Mouse (Mus musculus) liver, embryonic 11.5 days (tissue): ENCODE results near the gene Gm45837. TPM values are rescaled to one million over a fixed set of nuclear protein-coding genes. Genes with fewer than 3 reads are reported as not detected.

Source experiments
- ATAC-seq: fragments of 200-750 bp; cut with Nextera tagmentation; replicated peaks from 2 replicates; pipeline ENCODE4 v1.8.0; 2017; ENCODE audit warnings: moderate number of reproducible peaks, mild to moderate bottlenecking, moderate TSS enrichment, moderate library complexity; ENCODE audit not compliant: low FRiP score
- DNase-seq: peaks from one replicate; pipeline ENCODE4 v3.0.0-alpha.2; 2017; ENCODE audit warnings: low spot score
- H3K27ac ChIP-seq: fragments of 300-500 bp; sonication (generic); 2 replicates; pipeline ENCODE4 v1.5.1; 2014; ENCODE audit warnings: mild to moderate bottlenecking, low read depth, low read length, control low read depth
- H3K27me3 ChIP-seq: fragments of 300-500 bp; sonication (generic); replicated peaks from 2 replicates; pipeline ENCODE4 v1.6.1; 2014; ENCODE audit warnings: low read length, mixed read lengths; ENCODE audit not compliant: control insufficient read depth, insufficient read depth
- H3K36me3 ChIP-seq: fragments of 300-500 bp; sonication (generic); 2 replicates; pipeline ENCODE4 v1.6.1; 2014; ENCODE audit warnings: mild to moderate bottlenecking, low read length, moderate library complexity, mixed read lengths; ENCODE audit not compliant: control insufficient read depth, insufficient read depth
- H3K4me1 ChIP-seq: fragments of 300-500 bp; sonication (generic); replicated peaks from 2 replicates; pipeline ENCODE4 v1.6.1; 2014; ENCODE audit warnings: low read length, mixed read lengths; ENCODE audit not compliant: control insufficient read depth, insufficient read depth
- H3K4me2 ChIP-seq: fragments of 300-500 bp; sonication (generic); 2 replicates; pipeline ENCODE4 v1.6.1; 2014; ENCODE audit warnings: mild to moderate bottlenecking, control low read depth, moderate library complexity
- H3K4me3 ChIP-seq: fragments of 300-500 bp; sonication (generic); 2 replicates; pipeline ENCODE4 v1.5.1; 2014; ENCODE audit warnings: low read depth, low read length, control low read depth
- H3K9ac ChIP-seq: fragments of 300-500 bp; sonication (generic); 2 replicates; pipeline ENCODE4 v1.6.1; 2014; ENCODE audit warnings: low read depth, low read length, control low read depth
- H3K9me3 ChIP-seq: fragments of 300-500 bp; sonication (generic); 2 replicates; pipeline ENCODE4 v1.6.1; 2016; ENCODE audit warnings: low read length, inconsistent platforms, mixed read lengths; ENCODE audit not compliant: control insufficient read depth
- WGBS: fragments of 180-500 bp; shearing (Covaris S2); extraction: QIAGEN DNeasy Blood & Tissue Kit; methylation state at CpG from one replicate; pipeline ENCODE4 v1.1.7; 2014; 5-methylcytosine and 5-hydroxymethylcytosine counted together
- polyA plus RNA-seq: library from polyadenylated mRNA; unstranded; fragments of >200 nt; fragmentation: Nextera tagmentation; extraction: Ambion mirVana; gene quantifications from 2 replicates; pipeline ENCODE4 v1.2.1, GENCODE M21; 2014

Gene Gm45837
- polyA plus RNA-seq, 1 experiment from 2014 or later, result not detected

DNA sequence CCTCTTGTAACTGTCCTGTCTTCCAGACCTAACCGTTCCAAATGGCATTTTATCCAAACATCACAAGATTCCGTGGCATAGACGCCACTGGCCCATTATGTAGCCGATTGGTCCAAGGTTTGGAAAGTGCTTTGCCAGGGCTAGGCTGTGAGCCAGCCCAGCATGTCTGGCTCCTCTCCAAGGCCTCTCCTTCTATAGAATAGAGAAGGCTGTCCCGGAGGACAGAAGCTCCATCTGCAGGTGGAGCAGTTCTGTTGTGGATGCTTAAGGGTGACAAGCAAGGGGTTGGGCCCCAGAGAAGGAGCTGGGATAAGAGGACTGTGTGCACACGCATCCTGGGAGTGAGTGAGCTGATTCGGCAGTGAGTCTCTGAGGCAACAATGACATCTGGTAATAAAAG is 103.0 kb downstream of the Gm45837 start:
- WGBS, result 86% methylated on average over 7 of the region's 7 CpGs
- DNase-seq (no peak), ATAC-seq (no peak)
- Histone ChIP-seq H3K9me3 (no peaks in the 10 kb centered on the region), H3K4me2 (no peak overlapping the region), H3K9ac (no peak overlapping the region), H3K4me3 (no peak overlapping the region), H3K4me1 (no peaks in the 10 kb centered on the region), H3K27me3 (no peaks in the 10 kb centered on the region), H3K27ac (no peak overlapping the region), H3K36me3 (no peaks in the 10 kb centered on the region)

DNA sequence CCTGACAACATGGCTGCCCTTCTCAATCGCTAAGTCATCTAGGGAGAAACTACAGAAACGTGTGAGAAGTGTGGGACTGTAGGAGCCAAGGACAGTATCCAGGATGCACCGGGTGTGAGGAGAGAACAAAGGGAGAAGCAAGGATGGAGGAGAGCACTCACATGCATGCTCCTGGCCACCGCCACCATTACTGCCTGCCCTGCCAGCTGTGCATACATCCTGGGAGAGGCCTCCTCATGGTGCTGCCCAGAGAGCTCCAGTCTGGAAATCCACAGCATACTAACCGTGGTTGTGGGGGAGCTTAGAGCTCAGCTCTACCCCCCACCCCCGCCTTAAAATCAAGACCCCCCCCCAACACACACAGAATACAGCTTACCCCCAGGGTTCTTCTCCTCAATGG is 104.1 kb downstream of the Gm45837 start:
- Histone ChIP-seq H3K27ac (no peak overlapping the region), H3K36me3 (no peaks in the 10 kb centered on the region), H3K4me1 (no peaks in the 10 kb centered on the region), H3K4me2 (no peak overlapping the region), H3K4me3 (no peak overlapping the region), H3K9me3 (no peaks in the 10 kb centered on the region), H3K9ac (no peak overlapping the region), H3K27me3 (no peaks in the 10 kb centered on the region)
- ATAC-seq (no peak), DNase-seq (no peak)
- 74% methylated on average over 6 of the region's 6 CpGs for WGBS

DNA sequence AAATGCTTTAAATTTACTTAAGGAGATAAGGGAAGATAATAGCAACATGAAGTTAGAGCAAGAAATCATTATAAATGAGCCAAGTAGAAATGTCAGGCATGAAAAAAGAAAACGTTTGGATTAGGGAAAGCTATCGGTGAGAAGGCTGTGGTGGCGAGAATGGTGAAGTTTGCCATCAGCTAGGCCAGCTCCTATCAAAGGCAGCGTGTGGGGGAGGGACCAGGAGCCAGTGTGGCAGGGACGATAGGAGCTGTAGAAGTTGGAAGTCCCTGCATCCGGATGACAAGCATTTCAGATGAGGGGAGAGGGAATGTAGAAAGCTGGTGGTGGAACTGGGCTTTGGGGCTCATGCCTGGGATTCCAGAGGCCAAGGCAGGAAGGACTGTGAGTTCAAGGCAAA is 104.6 kb downstream of the Gm45837 start:
- 22% methylated on average over 6 of the region's 6 CpGs for WGBS

DNA sequence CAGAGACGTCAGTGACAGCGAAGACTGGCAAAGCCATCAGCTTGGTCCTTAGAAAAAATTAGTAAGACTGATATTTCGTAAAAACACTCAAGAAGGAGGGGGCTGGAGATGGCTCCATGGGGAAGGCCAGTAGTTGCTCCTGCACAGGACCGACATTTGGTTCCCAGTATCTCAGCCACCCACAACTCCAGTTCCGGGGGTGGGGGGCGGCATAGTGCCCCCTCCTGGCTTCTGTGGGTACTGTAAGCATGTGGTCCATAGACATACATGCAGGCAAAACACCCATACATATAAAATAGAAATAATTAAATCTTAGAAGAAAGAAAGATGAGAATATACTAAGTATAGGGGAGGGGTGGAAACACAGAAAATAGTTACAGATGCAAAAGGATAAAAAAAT is 105.8 kb downstream of the Gm45837 start:
- H3K4me1 ChIP-seq, result no peaks in the 10 kb centered on the region
- no peak overlapping the region for H3K4me3 ChIP-seq
- 58% methylated on average over 6 of the region's 6 CpGs for WGBS
- DNase-seq, result no peak
- H3K27me3 ChIP-seq, result no peaks in the 10 kb centered on the region
- H3K4me2 ChIP-seq, result no peak overlapping the region
- no peaks in the 10 kb centered on the region for H3K9me3 ChIP-seq
- no peaks in the 10 kb centered on the region for H3K36me3 ChIP-seq
- H3K9ac ChIP-seq, result no peak overlapping the region
- ATAC-seq, result no peak
- no peak overlapping the region for H3K27ac ChIP-seq

More for the DNA sequence above, 104.6 kb downstream of the Gm45837 start:
- no peaks in the 10 kb centered on the region for H3K27me3 ChIP-seq
- ATAC-seq (no peak), DNase-seq (no peak)
- H3K4me2 ChIP-seq, result no peak overlapping the region
- H3K4me3 ChIP-seq, result no peak overlapping the region
- no peak overlapping the region for H3K27ac ChIP-seq
- H3K36me3 ChIP-seq, result no peaks in the 10 kb centered on the region
- no peak overlapping the region for H3K9ac ChIP-seq
- no peaks in the 10 kb centered on the region for H3K4me1 ChIP-seq
- H3K9me3 ChIP-seq, result no peaks in the 10 kb centered on the region

DNA sequence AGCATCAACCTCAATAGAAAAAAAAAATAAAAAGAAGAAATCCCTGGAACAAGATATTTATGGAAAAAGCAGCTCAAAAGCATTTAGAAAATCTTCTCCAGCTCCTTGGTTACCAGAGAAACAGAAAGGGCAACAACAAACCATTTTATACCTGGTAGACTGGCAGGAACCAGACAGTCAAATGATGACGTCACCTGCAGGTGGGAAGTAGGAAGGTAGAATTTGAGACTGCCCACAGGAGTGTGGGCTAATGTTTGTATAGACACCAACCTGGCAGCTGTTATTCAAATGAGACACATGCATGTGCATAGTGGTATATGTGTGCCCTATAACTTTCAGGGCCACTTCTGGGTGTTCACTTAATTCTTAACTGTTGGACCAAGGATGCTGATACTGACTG is 111.0 kb downstream of the Gm45837 start:
- no peak overlapping the region for H3K4me3 ChIP-seq
- H3K4me1 ChIP-seq, result no peaks in the 10 kb centered on the region
- H3K9me3 ChIP-seq, result no peaks in the 10 kb centered on the region
- H3K27me3 ChIP-seq, result no peaks in the 10 kb centered on the region
- ATAC-seq (no peak), DNase-seq (no peak)
- no peak overlapping the region for H3K9ac ChIP-seq
- no peaks in the 10 kb centered on the region for H3K36me3 ChIP-seq
- H3K27ac ChIP-seq, result no peak overlapping the region
- 79% methylated on average over 1 of the region's 1 CpGs for WGBS
- no peak overlapping the region for H3K4me2 ChIP-seq

DNA sequence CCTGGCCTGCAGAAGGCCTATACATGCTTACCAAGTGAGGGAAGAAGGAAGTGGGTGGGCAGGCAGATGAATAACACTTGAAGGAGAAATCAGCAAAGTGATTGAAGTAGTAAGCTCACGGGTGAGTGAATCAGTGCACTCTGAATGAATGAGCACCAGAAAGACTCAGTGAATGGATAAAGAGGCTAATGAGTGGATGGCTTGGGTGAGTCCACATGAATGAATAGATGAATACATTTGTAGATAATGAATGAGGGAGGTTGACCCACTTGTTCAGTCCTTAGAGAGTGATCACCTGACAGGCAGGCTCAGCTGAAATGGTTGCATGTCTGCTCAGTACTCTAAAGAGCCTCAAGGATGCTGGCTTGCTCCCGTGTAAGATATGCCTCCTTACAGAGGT is 112.5 kb downstream of the Gm45837 start:
- Histone ChIP-seq H3K27me3 (no peaks in the 10 kb centered on the region), H3K4me1 (no peaks in the 10 kb centered on the region), H3K9me3 (no peaks in the 10 kb centered on the region), H3K4me2 (no peak overlapping the region), H3K27ac (no peak overlapping the region), H3K9ac (no peak overlapping the region), H3K36me3 (no peaks in the 10 kb centered on the region), H3K4me3 (no peak overlapping the region)
- WGBS, result 67% methylated on average over 2 of the region's 2 CpGs
- ATAC-seq (no peak), DNase-seq (no peak)

DNA sequence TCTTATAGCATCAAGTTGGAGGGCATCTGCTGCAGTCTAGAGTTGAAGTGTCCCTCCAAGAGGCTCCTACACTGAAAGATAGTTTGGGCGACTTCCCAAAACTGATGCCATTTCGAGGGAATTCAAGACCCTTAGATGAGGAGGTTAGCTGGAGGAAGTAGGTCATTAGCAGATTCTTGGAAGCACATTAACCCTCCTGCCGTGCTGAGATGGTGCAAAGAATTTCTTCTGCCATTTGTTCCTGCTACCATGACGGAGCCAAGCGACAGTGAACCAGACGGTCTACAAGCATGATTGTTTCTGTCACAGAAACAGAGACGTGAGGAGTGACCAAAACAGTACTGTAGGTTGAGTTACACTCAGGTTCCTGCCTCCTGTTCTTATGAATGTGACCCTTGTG is 115.8 kb downstream of the Gm45837 start:
- H3K4me1 ChIP-seq, result no peaks in the 10 kb centered on the region
- H3K27ac ChIP-seq, result no peak overlapping the region
- no peak overlapping the region for H3K4me2 ChIP-seq
- DNase-seq (no peak), ATAC-seq (no peak)
- WGBS, result 61% methylated on average over 7 of the region's 7 CpGs
- H3K4me3 ChIP-seq, result no peak overlapping the region
- H3K9ac ChIP-seq, result no peak overlapping the region
- H3K27me3 ChIP-seq, result no peaks in the 10 kb centered on the region
- H3K9me3 ChIP-seq, result no peaks in the 10 kb centered on the region
- no peaks in the 10 kb centered on the region for H3K36me3 ChIP-seq

DNA sequence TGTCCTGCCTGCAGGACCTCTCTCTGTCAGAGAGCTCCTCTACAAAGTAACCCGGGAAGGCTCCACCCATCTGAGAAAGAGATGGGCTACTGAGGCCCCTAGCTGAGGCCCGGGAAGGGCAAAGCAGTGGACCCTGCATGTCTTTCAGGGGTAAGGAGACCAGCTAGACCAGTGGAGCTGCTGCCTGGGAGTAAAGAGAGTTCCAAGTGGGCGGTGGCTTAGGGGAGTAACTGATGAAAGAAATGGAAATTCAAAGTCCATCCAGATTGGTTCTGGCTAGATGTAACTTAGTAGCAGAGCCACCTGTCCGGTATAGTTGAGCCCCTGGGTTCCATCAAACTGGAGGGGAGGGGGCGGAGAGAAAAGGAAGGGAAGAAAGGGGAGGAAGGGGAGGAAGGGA is 123.7 kb downstream of the Gm45837 start:
- DNase-seq (no peak), ATAC-seq (no peak)
- Histone ChIP-seq H3K27me3 (no peaks in the 10 kb centered on the region; the same call in 1 of the 2 replicates), H3K4me2 (no peak overlapping the region), H3K4me3 (no peak overlapping the region), H3K9me3 (no peaks in the 10 kb centered on the region), H3K9ac (no peak overlapping the region), H3K4me1 (no peaks in the 10 kb centered on the region), H3K36me3 (no peaks in the 10 kb centered on the region), H3K27ac (no peak overlapping the region)
- 36% methylated on average over 5 of the region's 5 CpGs for WGBS

DNA sequence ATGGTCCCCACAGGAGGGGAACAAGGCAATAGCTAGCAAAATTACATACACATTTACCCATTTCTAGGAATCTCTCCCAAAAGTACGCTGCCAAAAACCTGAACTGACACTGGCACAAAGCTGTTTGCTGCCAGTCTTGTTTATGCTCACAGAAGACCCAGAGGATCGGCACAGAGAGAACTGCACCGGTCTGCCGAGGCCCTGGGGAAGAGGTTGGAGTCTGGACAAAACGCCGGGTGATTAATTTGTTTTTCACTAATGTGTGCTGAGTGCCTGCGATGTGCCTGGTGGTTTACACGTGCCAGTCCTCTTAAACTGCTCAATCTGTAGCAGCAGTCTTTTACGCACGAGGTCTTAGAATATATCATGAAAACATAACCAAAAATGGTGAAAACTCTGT is 124.4 kb downstream of the Gm45837 start:
- no peak for ATAC-seq
- Histone ChIP-seq H3K9ac (no peak overlapping the region), H3K36me3 (no peaks in the 10 kb centered on the region), H3K4me3 (no peak overlapping the region), H3K4me1 (no peaks in the 10 kb centered on the region), H3K27ac (no peak overlapping the region), H3K27me3 (no peaks in the 10 kb centered on the region; the same call in 1 of the 2 replicates), H3K9me3 (no peaks in the 10 kb centered on the region), H3K4me2 (no peak overlapping the region)
- WGBS, result 73% methylated on average over 10 of the region's 10 CpGs
- no peak for DNase-seq
